Mouse (Mus musculus) cortical plate, adult 2 months (tissue): Measurements from ENCODE around the gene Disp2. TPM values are rescaled to one million over a fixed set of nuclear protein-coding genes. Genes with fewer than 3 reads are reported as not detected.
A peak's percentile ranks its signal among the peaks of the same experiment; 100 is the strongest.

Source experiments
- H3K27ac ChIP-seq: fragments of 200-500 bp; 2 replicates; pipeline ENCODE4 v1.5.1; 2012; ENCODE audit warnings: low read length, control low read depth, inconsistent platforms; ENCODE audit not compliant: insufficient read depth
- H3K4me1 ChIP-seq: fragments of 200-500 bp; 2 replicates; pipeline ENCODE4 v1.6.1; 2011; ENCODE audit warnings: low read length; ENCODE audit not compliant: control insufficient read depth, insufficient read depth
- H3K4me3 ChIP-seq: fragments of 200-500 bp; 2 replicates; pipeline ENCODE4 v1.5.1; 2011; ENCODE audit warnings: mild to moderate bottlenecking, low read length, control low read depth; ENCODE audit not compliant: insufficient read depth
- CTCF ChIP-seq: fragments of 200-500 bp; IDR thresholded peaks from 2 replicates; pipeline ENCODE4 v1.5.1; 2011; ENCODE audit warnings: mild to moderate bottlenecking, control low read depth, low read length; ENCODE audit not compliant: insufficient read depth; ENCODE audit errors: extremely low read depth
- POLR2A ChIP-seq: fragments of 200-500 bp; IDR thresholded peaks from 2 replicates; pipeline ENCODE4 v1.6.1; 2011; ENCODE audit warnings: mild to moderate bottlenecking, low read length, control low read depth; ENCODE audit not compliant: insufficient read depth; ENCODE audit errors: extremely low read depth
- polyA plus RNA-seq: library from polyadenylated mRNA; depleted of rRNA; stranded (reverse); fragments of >200 nt; gene quantifications from 2 replicates; pipeline ENCODE4 v1.2.3, GENCODE M21; 2012

Disp2 gene
- polyA plus RNA-seq, 1 experiment, result 128 TPM

GRCm38 (mm10) chr2:118745232-118745884 is 34.2 kb upstream of the Disp2 start, which contains the start of gene Inafm2:
Gene Inafm2 (plus strand): TSS chr2:118745758.
- Histone ChIP-seq H3K4me3 (peak within 1 kb of the TSS; percentile 94), H3K4me1 (peaks cover 12% of the 10 kb centered on the region), H3K27ac (0 out of 2 replicates have a peak within 1 kb of the TSS, but pooled peaks have one; percentile 51)
- TF ChIP-seq CTCF (no peak), POLR2A (no peak)

GRCm38 (mm10) chr2:118745915-118746901 is 33.3 kb upstream of the Disp2 start:
- Histone ChIP-seq H3K4me3 (peak overlapping the region; percentile 94), H3K27ac (0 out of 2 replicates have a peak overlapping the region, but pooled peaks have one; percentile 51), H3K4me1 (peaks cover 12% of the 10 kb centered on the region)
- TF ChIP-seq CTCF (no peak), POLR2A (no peak)

DNA sequence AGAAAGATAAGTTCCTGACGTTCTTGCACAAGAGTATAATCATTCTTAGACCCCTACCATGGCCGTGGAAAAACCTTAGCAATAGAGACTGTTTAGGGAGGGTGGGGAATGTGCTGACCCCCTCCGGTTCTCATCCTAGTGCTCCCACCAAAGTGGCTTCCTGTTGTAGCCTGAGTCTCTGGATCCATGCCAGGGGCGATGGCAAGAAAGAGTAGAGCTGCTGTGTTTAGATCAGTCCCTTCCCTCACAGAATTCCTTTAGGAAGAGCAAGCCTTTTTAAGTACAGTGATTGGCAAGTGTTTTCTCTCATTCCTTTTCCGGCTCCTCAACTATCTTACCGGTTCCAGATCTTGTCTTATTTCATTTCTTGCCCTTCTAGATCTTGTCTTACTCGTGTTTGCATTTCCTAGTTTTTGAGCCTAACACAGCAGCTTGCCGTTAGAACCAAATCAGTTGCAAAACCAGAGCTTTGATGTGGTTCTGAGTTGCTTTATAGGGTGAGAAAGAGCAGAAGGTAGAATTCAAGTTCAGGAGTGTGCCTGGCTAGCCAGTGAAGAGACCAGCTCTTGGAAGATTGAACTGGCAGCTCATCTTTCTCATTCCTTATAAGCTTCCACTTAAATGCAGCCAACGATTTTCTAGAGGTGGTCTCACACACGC is 32.1 kb upstream of the Disp2 start:
- no peak for TF ChIP-seq CTCF
- no peak for TF ChIP-seq POLR2A
- Histone ChIP-seq H3K27ac (no peak overlapping the region), H3K4me1 (peaks cover 12% of the 10 kb centered on the region)

GRCm38 (mm10) chr2:118749341-118749884 is 30.1 kb upstream of the Disp2 start:
- Histone ChIP-seq H3K27ac (no peak overlapping the region), H3K4me3 (no peak overlapping the region), H3K4me1 (peaks cover 12% of the 10 kb centered on the region)
- TF ChIP-seq POLR2A (no peak), CTCF (no peak)

More for the DNA sequence above, 32.1 kb upstream of the Disp2 start:
- H3K4me3 ChIP-seq, result peak overlapping the region; percentile 94

DNA sequence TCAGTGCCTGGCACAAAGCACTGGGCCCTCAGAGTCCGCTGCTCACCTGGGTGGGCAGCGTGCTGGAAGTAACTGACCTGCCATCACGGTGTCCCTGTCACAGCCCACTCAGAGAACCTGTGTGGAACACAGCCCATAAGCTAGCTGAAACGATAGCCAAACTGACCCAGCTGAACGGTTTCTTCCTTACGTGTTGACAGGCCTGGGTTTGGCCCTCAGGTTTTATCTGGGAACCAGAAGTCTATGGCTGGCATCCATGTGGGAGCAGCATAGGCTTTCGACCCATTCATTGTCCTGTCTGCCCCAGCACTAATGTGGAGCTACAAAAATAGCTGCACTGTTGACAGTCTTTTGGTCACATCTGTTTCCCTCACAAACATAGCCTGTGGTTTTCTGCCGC is 29.0 kb upstream of the Disp2 start:
- Histone ChIP-seq H3K4me1 (peaks cover 9% of the 10 kb centered on the region), H3K4me3 (no peak overlapping the region), H3K27ac (no peak overlapping the region)
- no peak for TF ChIP-seq POLR2A
- TF ChIP-seq CTCF, result no peak

DNA sequence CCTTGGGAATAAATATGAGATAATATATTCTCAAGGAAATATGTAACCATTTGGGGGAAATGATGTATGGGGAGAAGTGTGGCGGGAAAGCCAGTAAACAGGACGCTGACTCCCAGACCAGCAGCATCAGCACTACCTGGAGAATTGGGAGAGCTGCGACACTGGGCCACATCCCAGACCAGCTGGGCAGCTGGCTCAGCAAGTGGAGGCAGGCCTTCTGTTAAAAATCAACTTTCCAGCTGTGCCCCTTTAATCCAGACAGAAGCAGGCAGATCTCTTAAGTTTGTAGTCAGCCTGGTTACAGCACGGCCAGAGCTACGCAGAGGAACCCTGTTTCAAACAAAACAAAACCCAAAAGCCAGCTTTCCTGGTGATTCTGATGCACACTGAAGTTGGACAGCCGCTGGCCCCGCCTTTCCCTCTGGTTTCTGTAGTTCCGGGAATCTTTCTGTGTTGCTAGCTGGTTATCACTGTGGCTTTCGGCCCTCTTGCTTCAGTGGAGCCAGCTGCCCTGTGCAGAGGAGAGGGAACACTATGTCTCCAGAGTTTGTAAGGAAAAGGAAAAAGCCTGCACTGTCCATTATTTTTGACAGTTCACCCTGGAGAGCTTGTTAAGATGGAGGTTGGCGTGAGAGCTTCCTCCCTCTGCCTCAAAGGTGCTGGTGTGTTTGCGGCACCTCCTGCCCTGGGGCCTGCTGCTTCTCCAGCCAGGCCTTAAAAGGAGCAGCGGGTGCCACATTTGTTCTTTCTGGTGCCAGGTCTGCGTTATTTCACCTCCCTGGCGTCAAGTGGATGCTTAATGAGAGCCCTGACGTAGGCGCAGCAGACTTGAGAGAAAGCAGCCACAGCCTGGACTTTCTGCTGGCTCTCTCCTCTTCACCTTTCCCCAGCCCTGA is 27.4 kb upstream of the Disp2 start:
- Histone ChIP-seq H3K4me1 (peaks cover 9% of the 10 kb centered on the region), H3K27ac (no peak overlapping the region), H3K4me3 (no peak overlapping the region)
- TF ChIP-seq POLR2A (no peak), CTCF (no peak)

- Histone ChIP-seq H3K4me1 (peaks cover 5% of the 10 kb centered on the region), H3K27ac (no peak overlapping the region), H3K4me3 (no peak overlapping the region)
- TF ChIP-seq POLR2A (no peak), CTCF (no peak)
Observed at GRCm38 (mm10) chr2:118752792-118753108, 26.8 kb upstream of the Disp2 start.

- Histone ChIP-seq H3K4me3 (no peak overlapping the region), H3K27ac (no peak overlapping the region), H3K4me1 (peaks cover 1% of the 10 kb centered on the region; the same call in 1 of the 2 replicates)
- TF ChIP-seq CTCF, result no peak
- TF ChIP-seq POLR2A, result no peak
Observed at GRCm38 (mm10) chr2:118754143-118754542, 25.4 kb upstream of the Disp2 start.

GRCm38 (mm10) chr2:118755407-118755806 is 24.1 kb upstream of the Disp2 start:
- Histone ChIP-seq H3K4me3 (no peak overlapping the region), H3K4me1 (no peaks in the 10 kb centered on the region), H3K27ac (no peak overlapping the region)
- TF ChIP-seq CTCF, result no peak
- no peak for TF ChIP-seq POLR2A
